7 mouse cellular contexts compared by ENCODE assay signal in genomic region chr1:86526116-86526788, GRCm38 (mm10). TPM values are rescaled to one million over a fixed set of nuclear protein-coding genes. Genes with fewer than 3 reads are reported as not detected.
DNase-seq lines count a peak whose midpoint lies in the region; ATAC-seq lines count a peak whose summit lies in the region.

Gene Ptma, plus strand, starts transcription at chr1:86526726.

- DNase-seq in adrenal gland, postnatal 14 days = peak; percentile 98
- peak; percentile 100 for DNase-seq in embryonic facial prominence, embryonic 11.5 days (ENCODE audit: low spot score)
- DNase-seq in kidney, adult 11 months = peak; percentile 100
- DNase-seq in limb, embryonic 10.5 days (ENCODE audit: low spot score) = peak; percentile 100
- DNase-seq in spleen, adult 12 weeks (ENCODE audit: low spot score) = peak; percentile 93

- ATAC-seq in embryonic facial prominence, embryonic 11.5 days (replicated peaks; ENCODE audit: insufficient number of reproducible peaks, low FRiP score, low TSS enrichment, low read depth) = peak; percentile 96
- ATAC-seq in granulocyte monocyte progenitor cell, adult 5-6 weeks (replicated peaks; ENCODE audit: poor library complexity, severe bottlenecking) = peak; percentile 42
- ATAC-seq in midbrain, embryonic 13.5 days = peak; percentile 96

- H3K9me3 ChIP-seq in embryonic facial prominence, embryonic 11.5 days (replicated peaks; ENCODE audit: control insufficient read depth, low read length) = no peaks in the 10 kb centered on the region
- H3K9me3 ChIP-seq in limb, embryonic 10.5 days (replicated peaks) = no peaks in the 10 kb centered on the region
- H3K9me3 ChIP-seq in midbrain, embryonic 13.5 days = no peaks in the 10 kb centered on the region

- peak within 1 kb of the TSS; percentile 100 for H3K9ac ChIP-seq in embryonic facial prominence, embryonic 11.5 days (replicated peaks; ENCODE audit: low read length)
- H3K9ac ChIP-seq in midbrain, embryonic 13.5 days (replicated peaks) = peak within 1 kb of the TSS; percentile 100

- peak within 1 kb of the TSS; percentile 98 for H3K27ac ChIP-seq in embryonic facial prominence, embryonic 11.5 days (replicated peaks; ENCODE audit: low read depth, low read length)
- H3K27ac ChIP-seq in limb, embryonic 10.5 days = peak within 1 kb of the TSS; percentile 99
- H3K27ac ChIP-seq in midbrain, embryonic 13.5 days = peak within 1 kb of the TSS; percentile 100

- H3K27me3 ChIP-seq in embryonic facial prominence, embryonic 11.5 days (ENCODE audit: control insufficient read depth, insufficient read depth, low read length) = no peaks in the 10 kb centered on the region
- H3K27me3 ChIP-seq in limb, embryonic 10.5 days (ENCODE audit: low read depth, poor library complexity, severe bottlenecking) = no peaks in the 10 kb centered on the region
- no peaks in the 10 kb centered on the region for H3K27me3 ChIP-seq in midbrain, embryonic 13.5 days

- H3K4me3 ChIP-seq in embryonic facial prominence, embryonic 11.5 days (ENCODE audit: low read depth, low read length) = peak within 1 kb of the TSS; percentile 100
- H3K4me3 ChIP-seq in limb, embryonic 10.5 days = peak within 1 kb of the TSS; percentile 100
- H3K4me3 ChIP-seq in midbrain, embryonic 13.5 days (replicated peaks) = peak within 1 kb of the TSS; percentile 100

- peak within 1 kb of the TSS; percentile 97 for H3K4me2 ChIP-seq in embryonic facial prominence, embryonic 11.5 days (ENCODE audit: low read depth, low read length)
- H3K4me2 ChIP-seq in midbrain, embryonic 13.5 days (replicated peaks) = peak within 1 kb of the TSS; percentile 97

- H3K4me1 ChIP-seq in embryonic facial prominence, embryonic 11.5 days (ENCODE audit: control insufficient read depth, insufficient read depth, low read length) = peaks cover 6% of the 10 kb centered on the region
- H3K4me1 ChIP-seq in limb, embryonic 10.5 days = peaks cover 39% of the 10 kb centered on the region
- peaks cover 43% of the 10 kb centered on the region for H3K4me1 ChIP-seq in midbrain, embryonic 13.5 days (replicated peaks)

- peaks cover 11% of the 10 kb centered on the region for H3K36me3 ChIP-seq in embryonic facial prominence, embryonic 11.5 days (replicated peaks; ENCODE audit: control insufficient read depth, insufficient read depth, low read depth, low read length)
- H3K36me3 ChIP-seq in limb, embryonic 10.5 days = peaks cover 34% of the 10 kb centered on the region
- H3K36me3 ChIP-seq in midbrain, embryonic 13.5 days = peaks cover 21% of the 10 kb centered on the region

- 0% methylated on average over 51 of the region's 63 CpGs for WGBS in embryonic facial prominence, embryonic 11.5 days
- WGBS in limb, embryonic 10.5 days = under 1% methylated on average over 58 of the region's 63 CpGs
- WGBS in midbrain, embryonic 13.5 days = under 1% methylated on average over 57 of the region's 63 CpGs

RNA-seq across cellular contexts. Expression of gene Ptma, which starts in this region (rescaled TPM):
- 806 and 848 TPM in 2 replicates for total RNA-seq in adrenal gland, postnatal 14 days (2021)
- polyA plus RNA-seq in embryonic facial prominence, embryonic 11.5 days (2014; fragmentation: Nextera tagmentation; extraction: Ambion mirVana) = 4,004 and 4,291 TPM in 2 replicates
- 3,814 and 3,953 TPM in 2 replicates for total RNA-seq in granulocyte monocyte progenitor cell, adult 5-6 weeks (2014; fragmentation: Nextera tagmentation)
- 7,771 and 8,789 TPM in 2 replicates for total RNA-seq in granulocyte monocyte progenitor cell, adult 5-6 weeks (2017)
- 3,283 and 3,422 TPM in 2 replicates for polyA plus RNA-seq in limb, embryonic 10.5 days (2016; fragmentation: Nextera tagmentation; extraction: Ambion mirVana)
- 2,381 and 2,469 TPM in 2 replicates for polyA plus RNA-seq in midbrain, embryonic 13.5 days (2015; fragmentation: Nextera tagmentation; extraction: Ambion mirVana)

Comparison
In these comparisons a context has a peak if more than half of its experiments do, and no peak if none do; other contexts are left out.
1. Peak in every context shown above with its lines: DNase-seq, ATAC-seq, H3K4me3 ChIP-seq and H3K27ac ChIP-seq.
2. ATAC-seq: peak in every context shown above with its lines; median percentile 96 in embryonic facial prominence, embryonic 11.5 days; 96 in midbrain, embryonic 13.5 days; 42 in granulocyte monocyte progenitor cell, adult 5-6 weeks.